Mouse (Mus musculus) liver, embryonic 14.5 days (tissue): ENCODE results near the gene Rtn1. TPM values are rescaled to one million over a fixed set of nuclear protein-coding genes. Genes with fewer than 3 reads are reported as not detected.

Experiments used
- ATAC-seq: fragments of 200-750 bp; cut with Nextera tagmentation; 2 replicates; pipeline ENCODE4 v1.8.0; 2017; ENCODE audit warnings: moderate number of reproducible peaks, mild to moderate bottlenecking, moderate library complexity; ENCODE audit not compliant: insufficient read depth
- DNase-seq, 3 experiments: peaks; one replicate each; pipeline ENCODE4 v3.0.0-alpha.2; 2012 to 2013; ENCODE audit warnings: low read depth in 3 of 3, low spot score in 3 of 3
- H3K27ac ChIP-seq: fragments of 300-500 bp; sonication (generic); 2 replicates; pipeline ENCODE4 v1.5.1; 2014; ENCODE audit warnings: moderate library complexity, mild to moderate bottlenecking, control low read depth, inconsistent platforms
- H3K27me3 ChIP-seq: fragments of 300-500 bp; sonication (generic); 2 replicates; pipeline ENCODE4 v1.6.1; 2014; ENCODE audit warnings: mild to moderate bottlenecking, low read length, moderate library complexity; ENCODE audit not compliant: control insufficient read depth, insufficient read depth
- H3K36me3 ChIP-seq: fragments of 300-500 bp; sonication (generic); replicated peaks from 2 replicates; pipeline ENCODE4 v1.6.1; 2014; ENCODE audit warnings: low read depth; ENCODE audit not compliant: control insufficient read depth, insufficient read depth
- H3K4me1 ChIP-seq, 2 experiments: fragments of 200-500 bp in 1 of 2; fragments of 300-500 bp in 1 of 2; sonication (generic) in 1 of 2; replicated peaks; 2 replicates each; pipeline ENCODE4 v1.6.1; 2012 to 2014; ENCODE audit warnings: antibody characterized with exemption in 1 of 2, inconsistent platforms in 1 of 2, low read length in 1 of 2; ENCODE audit not compliant: control insufficient read depth in 2 of 2, insufficient read depth in 2 of 2
- H3K4me2 ChIP-seq: fragments of 300-500 bp; sonication (generic); 2 replicates; pipeline ENCODE4 v1.6.1; 2014; ENCODE audit warnings: low read depth, mild to moderate bottlenecking, control low read depth, moderate library complexity
- H3K4me3 ChIP-seq, 2 experiments: fragments of 200-500 bp in 1 of 2; fragments of 300-500 bp in 1 of 2; sonication (generic) in 1 of 2; 2 replicates each; pipeline ENCODE4 v1.5.1; 2012 to 2014; ENCODE audit warnings: low read depth in 2 of 2, low read length in 2 of 2, mild to moderate bottlenecking in 2 of 2, control low read depth in 1 of 2, inconsistent platforms in 1 of 2, moderate library complexity in 1 of 2; ENCODE audit not compliant: insufficient read depth in 1 of 2
- H3K9ac ChIP-seq: fragments of 300-500 bp; sonication (generic); replicated peaks from 2 replicates; pipeline ENCODE4 v1.6.1; 2014; ENCODE audit warnings: mild to moderate bottlenecking, control low read depth, moderate library complexity
- H3K9me3 ChIP-seq: fragments of 300-500 bp; sonication (generic); 2 replicates; pipeline ENCODE4 v1.6.1; 2016; ENCODE audit warnings: low read length, mixed read lengths; ENCODE audit not compliant: control insufficient read depth
- CTCF ChIP-seq: IDR thresholded peaks from 2 replicates; pipeline ENCODE4 v1.5.1; 2016; ENCODE audit warnings: antibody characterized with exemption, low read depth, control low read depth
- EP300 ChIP-seq: IDR thresholded peaks from 2 replicates; pipeline ENCODE4 v1.6.1; 2016; ENCODE audit warnings: antibody characterized with exemption, low read depth
- WGBS: fragments of 180-500 bp; shearing (Covaris S2); extraction: QIAGEN DNeasy Blood & Tissue Kit; methylation state at CpG from one replicate; pipeline ENCODE4 v1.1.7; 2014; ENCODE audit not compliant: insufficient replicate concordance; 5-methylcytosine and 5-hydroxymethylcytosine counted together
- polyA plus RNA-seq, 2 experiments: library from polyadenylated mRNA; depleted of rRNA in 1 of 2; stranded (reverse) in 1 of 2; unstranded in 1 of 2; fragments of >200 nt; fragmentation: Nextera tagmentation in 1 of 2; extraction: Ambion mirVana in 1 of 2; gene quantifications; 2 replicates each; pipeline versions ENCODE4 v1.2.1 to v1.2.3; 2012 to 2014

Rtn1 gene
- polyA plus RNA-seq, 2 experiments, result 0.63 to 1.5 TPM

- WGBS, result 73% methylated on average over 3 of the region's 3 CpGs
- H3K27ac ChIP-seq, result no peak overlapping the region
- no peak overlapping the region for H3K9ac ChIP-seq
- no peaks in the 10 kb centered on the region for H3K27me3 ChIP-seq
- no peak for ATAC-seq
- H3K4me3 ChIP-seq, result no peak overlapping the region
- no peaks in the 10 kb centered on the region for H3K36me3 ChIP-seq
- no peak overlapping the region for H3K4me2 ChIP-seq
- no peaks in the 10 kb centered on the region for H3K4me1 ChIP-seq
- TF ChIP-seq EP300 (no peak), CTCF (no peak)
- H3K9me3 ChIP-seq, result no peaks in the 10 kb centered on the region
- DNase-seq, result no peak
Observed at GRCm38 (mm10) chr12:72225371-72225770, 183.5 kb downstream of the Rtn1 start.

- Histone ChIP-seq H3K9ac (no peak overlapping the region), H3K4me2 (no peak overlapping the region), H3K36me3 (no peaks in the 10 kb centered on the region), H3K27ac (no peak overlapping the region), H3K4me3 (no peak overlapping the region), H3K9me3 (no peaks in the 10 kb centered on the region), H3K4me1 (no peaks in the 10 kb centered on the region), H3K27me3 (no peaks in the 10 kb centered on the region)
- 72% methylated on average over 16 of the region's 16 CpGs for WGBS
- no peak for DNase-seq
- TF ChIP-seq CTCF (no peak), EP300 (no peak)
- no peak for ATAC-seq
Observed at GRCm38 (mm10) chr12:72223557-72224102, 185.2 kb downstream of the Rtn1 start.

- TF ChIP-seq CTCF (no peak), EP300 (no peak)
Observed at GRCm38 (mm10) chr12:72213554-72213953, 195.3 kb downstream of the Rtn1 start.

GRCm38 (mm10) chr12:72200828-72201227 lies 208.0 kb downstream of the Rtn1 start:
- Histone ChIP-seq H3K4me1 (no peaks in the 10 kb centered on the region), H3K27me3 (no peaks in the 10 kb centered on the region), H3K9ac (no peak overlapping the region), H3K4me3 (no peak overlapping the region), H3K36me3 (no peaks in the 10 kb centered on the region), H3K9me3 (no peaks in the 10 kb centered on the region), H3K4me2 (no peak overlapping the region), H3K27ac (no peak overlapping the region)
- WGBS, result 61% methylated on average over 3 of the region's 3 CpGs
- DNase-seq, result no peak
- no peak for TF ChIP-seq CTCF
- no peak for TF ChIP-seq EP300
- ATAC-seq, result no peak

More at GRCm38 (mm10) chr12:72213554-72213953, 195.3 kb downstream of the Rtn1 start:
- H3K4me3 ChIP-seq, result no peak overlapping the region
- H3K4me1 ChIP-seq, result no peaks in the 10 kb centered on the region
- no peaks in the 10 kb centered on the region for H3K36me3 ChIP-seq
- no peaks in the 10 kb centered on the region for H3K27me3 ChIP-seq
- no peak for DNase-seq
- no peaks in the 10 kb centered on the region for H3K9me3 ChIP-seq
- no peak overlapping the region for H3K27ac ChIP-seq
- ATAC-seq, result no peak
- no peak overlapping the region for H3K9ac ChIP-seq
- no peak overlapping the region for H3K4me2 ChIP-seq
- WGBS, result 21% methylated on average over 5 of the region's 5 CpGs

GRCm38 (mm10) chr12:72197925-72198486 lies 210.8 kb downstream of the Rtn1 start:
- WGBS, result 51% methylated on average over 18 of the region's 18 CpGs
- ATAC-seq (no peak), DNase-seq (no peak)
- TF ChIP-seq CTCF (no peak), EP300 (no peak)
- no peak overlapping the region for H3K27ac ChIP-seq
- H3K36me3 ChIP-seq, result no peaks in the 10 kb centered on the region
- H3K9me3 ChIP-seq, result no peaks in the 10 kb centered on the region
- no peak overlapping the region for H3K4me3 ChIP-seq
- no peaks in the 10 kb centered on the region for H3K27me3 ChIP-seq
- no peaks in the 10 kb centered on the region for H3K4me1 ChIP-seq
- H3K9ac ChIP-seq, result no peak overlapping the region
- H3K4me2 ChIP-seq, result no peak overlapping the region
